Mouse (Mus musculus): Measurements from ENCODE around the gene Tmem54. TPM values are rescaled to one million over a fixed set of nuclear protein-coding genes. Genes with fewer than 3 reads are reported as not detected.

Tmem54 gene
- polyA plus RNA-seq, 1 experiment: 0.16 TPM

DNA sequence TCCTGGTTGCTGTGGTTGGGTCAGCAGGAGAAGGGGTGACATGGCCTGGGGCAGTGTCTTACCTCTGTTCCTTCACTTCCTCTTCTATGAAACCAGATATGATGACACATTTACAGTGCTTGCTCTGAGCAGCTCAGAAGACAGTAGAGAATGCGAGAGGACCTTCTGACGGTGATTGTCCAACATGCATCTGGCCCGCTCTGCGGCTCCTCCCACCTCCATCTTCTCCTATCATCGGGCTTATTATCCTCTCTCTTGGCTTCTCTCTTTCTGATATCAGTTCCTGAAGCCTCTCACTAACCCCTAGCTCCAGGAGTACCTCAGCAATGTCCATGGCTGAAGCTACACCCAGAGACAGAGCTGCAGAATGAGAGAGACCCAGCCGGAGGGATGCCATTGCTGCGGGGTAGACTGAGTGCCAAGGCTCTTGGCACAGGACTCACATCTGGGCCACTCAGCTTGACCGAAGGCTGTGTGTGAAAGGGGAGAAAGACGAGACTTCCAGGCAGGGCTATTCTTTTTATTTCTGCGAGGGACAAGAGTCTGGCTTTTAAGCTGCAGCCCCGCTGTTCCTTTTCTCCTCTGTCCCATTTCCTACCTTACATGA, 37.2 kb downstream of the Tmem54 start:
- H3K4me1 ChIP-seq (ENCODE audit: control insufficient read depth, insufficient read depth, low read length): peaks cover 60% of the 10 kb centered on the region
- peak overlapping the region; percentile 42 for H3K27ac ChIP-seq (ENCODE audit: insufficient read depth, low read length)
- no peak overlapping the region for H3K4me3 ChIP-seq (replicated peaks; ENCODE audit: insufficient read depth, low read depth, low read length)
- DNase-seq: peak; percentile 41 to 48
- H3K27me3 ChIP-seq (ENCODE audit: control insufficient read depth, insufficient read depth, low read length): no peaks in the 10 kb centered on the region
- 42% methylated on average over 11 of the region's 11 CpGs for whole genome bisulfite sequencing
- no peak for TF ChIP-seq CTCF (IDR thresholded peaks at IDR 0.05; ENCODE audit: borderline replicate concordance, insufficient read depth, low read depth, low read length)
- no peak for TF ChIP-seq POLR2A (IDR thresholded peaks at IDR 0.05; ENCODE audit: borderline replicate concordance, insufficient read depth, low read length)

DNA sequence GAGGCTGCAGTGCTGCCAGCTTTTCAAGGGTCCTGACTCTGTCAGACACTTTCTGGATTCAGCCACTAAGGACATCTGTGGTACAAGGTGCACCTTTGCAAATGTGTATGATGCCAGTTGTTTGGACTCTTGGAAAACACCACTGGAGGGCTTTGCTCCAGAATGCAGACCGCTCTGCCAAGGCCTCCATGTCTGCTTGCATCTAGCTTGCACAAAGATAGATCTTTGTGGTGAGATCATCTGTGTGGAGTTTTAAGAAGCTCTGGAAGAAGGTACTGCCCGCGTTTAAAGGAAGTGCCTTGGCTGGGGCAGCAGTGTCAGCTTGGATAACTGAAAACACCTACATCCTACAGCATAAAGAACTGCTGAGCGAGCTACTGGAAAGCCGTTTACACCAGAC, 38.2 kb downstream of the Tmem54 start:
- Histone ChIP-seq H3K4me3 (replicated peaks; ENCODE audit: insufficient read depth, low read depth, low read length) (no peak overlapping the region), H3K27me3 (ENCODE audit: control insufficient read depth, insufficient read depth, low read length) (no peaks in the 10 kb centered on the region), H3K27ac (ENCODE audit: insufficient read depth, low read length) (peak overlapping the region; percentile 69; the same call in 1 of the 2 replicates), H3K4me1 (ENCODE audit: control insufficient read depth, insufficient read depth, low read length) (peaks cover 51% of the 10 kb centered on the region)
- no peak for TF ChIP-seq POLR2A (IDR thresholded peaks at IDR 0.05; ENCODE audit: borderline replicate concordance, insufficient read depth, low read length)
- TF ChIP-seq CTCF (IDR thresholded peaks at IDR 0.05; ENCODE audit: borderline replicate concordance, insufficient read depth, low read depth, low read length): no peak
- DNase-seq: peak in 1 of 2 experiments; percentile 35
- 50% methylated on average over 5 of the region's 5 CpGs for WGBS

DNA sequence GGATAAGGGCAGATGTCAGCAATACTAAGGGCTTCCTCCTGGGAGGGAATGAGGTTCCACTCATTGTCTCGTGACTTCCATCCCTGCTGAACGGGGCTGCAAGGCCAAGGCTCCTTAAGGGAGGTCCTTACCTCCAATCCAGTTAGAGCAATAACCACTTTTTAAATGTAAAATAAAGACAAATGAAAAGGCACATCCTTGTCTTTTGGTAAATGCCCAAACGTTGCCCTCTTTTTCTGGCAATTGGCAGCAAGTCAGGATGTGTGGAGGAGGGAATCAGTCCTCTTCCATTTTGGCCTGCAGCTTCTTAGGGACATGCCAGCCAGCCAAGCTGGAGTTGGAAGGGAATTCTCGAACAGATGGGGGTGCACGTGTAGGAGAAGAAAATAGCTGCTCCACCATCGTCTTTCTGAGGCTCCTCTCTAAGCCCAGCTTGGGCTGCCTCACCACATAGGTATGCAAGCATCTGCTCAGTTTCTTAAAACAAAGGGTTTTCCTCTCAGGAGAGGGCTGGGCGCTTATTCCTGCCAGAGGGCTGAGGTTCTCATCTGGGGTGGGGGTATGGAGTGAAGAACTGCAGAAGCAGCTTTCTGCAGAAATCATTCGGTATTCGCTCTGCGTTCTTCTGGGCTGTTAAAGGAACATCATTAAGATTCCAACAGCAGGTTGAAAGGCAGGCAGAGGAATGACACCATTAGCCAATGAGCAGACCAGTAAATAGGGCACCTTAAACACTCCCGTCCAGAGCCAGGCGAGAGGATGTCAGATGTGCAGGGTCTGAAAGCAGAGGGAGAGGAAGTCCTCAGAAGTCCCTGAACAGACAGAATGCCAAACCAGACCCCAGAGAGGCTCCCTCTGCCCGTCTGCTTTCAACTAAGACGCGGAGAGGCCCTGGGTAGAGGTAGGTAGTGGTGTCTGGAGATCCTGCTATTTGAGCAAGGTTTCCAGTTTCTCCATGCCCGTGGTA, 39.3 kb downstream of the Tmem54 start:
- 7% methylated on average over 16 of the region's 16 CpGs for WGBS
- Histone ChIP-seq H3K27me3 (ENCODE audit: control insufficient read depth, insufficient read depth, low read length) (no peaks in the 10 kb centered on the region), H3K4me1 (ENCODE audit: control insufficient read depth, insufficient read depth, low read length) (peaks cover 48% of the 10 kb centered on the region), H3K4me3 (replicated peaks; ENCODE audit: insufficient read depth, low read depth, low read length) (no peak overlapping the region), H3K27ac (ENCODE audit: insufficient read depth, low read length) (peak overlapping the region; percentile 86)
- DNase-seq: peak; percentile 89 to 95
- TF ChIP-seq POLR2A (IDR thresholded peaks at IDR 0.05; ENCODE audit: borderline replicate concordance, insufficient read depth, low read length): no peak
- no peak for TF ChIP-seq CTCF (IDR thresholded peaks at IDR 0.05; ENCODE audit: borderline replicate concordance, insufficient read depth, low read depth, low read length)

DNA sequence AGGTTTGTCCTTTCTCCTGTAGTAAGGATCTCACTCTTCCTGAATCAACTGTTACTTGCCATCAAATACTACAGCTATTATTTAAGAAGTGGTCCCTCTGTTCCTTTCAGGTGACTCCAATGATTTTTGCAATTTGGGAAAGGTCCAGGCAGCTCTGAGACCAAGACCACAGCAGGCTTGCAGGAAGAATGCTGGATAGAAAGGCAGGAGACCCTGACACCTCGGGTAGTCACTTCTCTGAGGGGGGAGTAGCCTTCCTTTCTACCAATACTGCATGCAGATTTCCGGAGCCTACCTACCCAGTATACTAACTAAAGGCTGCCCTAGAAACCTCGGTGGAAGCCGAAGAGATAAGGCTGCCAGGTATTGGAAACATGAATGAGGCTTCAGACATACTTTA, 40.1 kb downstream of the Tmem54 start:
- Histone ChIP-seq H3K4me1 (ENCODE audit: control insufficient read depth, insufficient read depth, low read length) (peaks cover 48% of the 10 kb centered on the region), H3K4me3 (replicated peaks; ENCODE audit: insufficient read depth, low read depth, low read length) (no peak overlapping the region), H3K27me3 (ENCODE audit: control insufficient read depth, insufficient read depth, low read length) (no peaks in the 10 kb centered on the region), H3K27ac (ENCODE audit: insufficient read depth, low read length) (peak overlapping the region; percentile 86; the same call in 1 of the 2 replicates)
- TF ChIP-seq CTCF (IDR thresholded peaks at IDR 0.05; ENCODE audit: borderline replicate concordance, insufficient read depth, low read depth, low read length) (no peak), POLR2A (IDR thresholded peaks at IDR 0.05; ENCODE audit: borderline replicate concordance, insufficient read depth, low read length) (no peak)
- 28% methylated on average over 4 of the region's 4 CpGs for WGBS
- no peak for DNase-seq

DNA sequence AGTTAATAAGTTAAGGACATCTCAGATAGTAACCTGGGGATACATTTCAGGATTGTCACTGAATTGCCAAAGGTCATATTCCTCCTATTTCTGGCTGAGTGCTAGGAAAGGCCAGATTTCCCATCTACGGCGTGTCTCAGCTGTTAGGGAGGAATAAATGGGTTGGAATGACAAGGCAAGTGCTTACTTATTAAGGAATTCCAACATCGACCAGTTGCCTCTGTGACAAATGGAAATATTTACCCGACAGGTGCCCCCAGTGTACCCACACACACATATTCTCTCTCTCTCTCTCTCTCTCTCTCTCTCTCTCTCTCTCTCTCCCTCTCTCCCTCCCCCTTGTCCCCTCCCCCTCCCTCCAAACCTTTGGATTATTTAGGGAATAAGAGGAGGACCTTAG, 40.6 kb downstream of the Tmem54 start:
- Histone ChIP-seq H3K4me3 (replicated peaks; ENCODE audit: insufficient read depth, low read depth, low read length) (no peak overlapping the region), H3K27me3 (ENCODE audit: control insufficient read depth, insufficient read depth, low read length) (no peaks in the 10 kb centered on the region), H3K4me1 (ENCODE audit: control insufficient read depth, insufficient read depth, low read length) (peaks cover 47% of the 10 kb centered on the region), H3K27ac (ENCODE audit: insufficient read depth, low read length) (no peak overlapping the region)
- no peak for DNase-seq
- no peak for TF ChIP-seq CTCF (IDR thresholded peaks at IDR 0.05; ENCODE audit: borderline replicate concordance, insufficient read depth, low read depth, low read length)
- TF ChIP-seq POLR2A (IDR thresholded peaks at IDR 0.05; ENCODE audit: borderline replicate concordance, insufficient read depth, low read length): no peak
- WGBS: 31% methylated on average over 4 of the region's 4 CpGs

DNA sequence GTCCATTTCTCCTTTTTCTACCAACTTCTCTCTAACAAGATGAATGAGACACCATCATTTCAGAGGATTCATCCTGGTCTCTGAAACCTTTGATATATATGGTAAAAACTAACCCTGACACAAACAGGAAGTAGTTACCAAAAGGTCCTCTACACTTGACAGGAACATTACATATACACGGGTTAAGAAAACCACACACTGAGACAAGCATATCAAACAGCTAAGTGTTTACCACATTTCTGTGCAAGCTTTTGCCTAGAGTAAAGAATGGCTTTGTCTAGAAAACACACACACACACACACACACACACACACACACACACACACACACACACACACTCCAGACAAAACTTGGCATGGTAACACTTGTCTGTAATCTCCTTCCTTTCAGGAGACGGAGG, 41.0 kb downstream of the Tmem54 start:
- no peak for DNase-seq
- peaks cover 42% of the 10 kb centered on the region for H3K4me1 ChIP-seq (ENCODE audit: control insufficient read depth, insufficient read depth, low read length)
- WGBS: 45% methylated on average over 2 of the region's 2 CpGs
- H3K4me3 ChIP-seq (replicated peaks; ENCODE audit: insufficient read depth, low read depth, low read length): no peak overlapping the region
- H3K27ac ChIP-seq (ENCODE audit: insufficient read depth, low read length): no peak overlapping the region
- TF ChIP-seq POLR2A (IDR thresholded peaks at IDR 0.05; ENCODE audit: borderline replicate concordance, insufficient read depth, low read length) (no peak), CTCF (IDR thresholded peaks at IDR 0.05; ENCODE audit: borderline replicate concordance, insufficient read depth, low read depth, low read length) (no peak)
- no peaks in the 10 kb centered on the region for H3K27me3 ChIP-seq (ENCODE audit: control insufficient read depth, insufficient read depth, low read length)

DNA sequence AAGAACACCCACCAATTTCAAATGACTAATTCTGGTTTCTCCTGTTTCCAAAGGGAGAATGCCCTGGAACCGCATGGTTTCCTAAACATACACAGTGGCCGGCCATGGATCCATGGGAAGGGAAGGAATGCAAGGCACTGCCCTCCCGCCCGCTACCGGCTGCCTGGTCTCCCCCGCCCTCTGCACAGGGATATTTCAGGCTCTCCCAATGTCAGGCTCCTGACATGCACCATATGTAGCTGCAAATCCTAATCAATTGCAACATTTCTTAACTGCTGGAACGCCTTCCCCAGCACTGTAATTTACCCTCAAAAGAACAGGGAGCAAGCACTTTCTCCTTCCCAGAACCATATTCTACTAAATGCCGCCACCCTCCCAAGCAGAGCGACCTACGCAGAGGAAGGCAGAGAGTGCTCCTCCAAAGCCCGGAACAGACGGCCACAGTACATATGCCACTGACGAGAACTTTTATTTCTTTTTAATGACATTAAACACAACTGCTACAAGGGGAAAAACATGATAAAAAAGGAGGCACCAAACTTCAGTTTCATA, 42.3 kb downstream of the Tmem54 start:
- Histone ChIP-seq H3K4me3 (replicated peaks; ENCODE audit: insufficient read depth, low read depth, low read length) (no peak overlapping the region), H3K27ac (ENCODE audit: insufficient read depth, low read length) (no peak overlapping the region), H3K27me3 (ENCODE audit: control insufficient read depth, insufficient read depth, low read length) (no peaks in the 10 kb centered on the region), H3K4me1 (ENCODE audit: control insufficient read depth, insufficient read depth, low read length) (peaks cover 30% of the 10 kb centered on the region)
- DNase-seq: no peak
- WGBS: 96% methylated on average over 13 of the region's 13 CpGs
- TF ChIP-seq CTCF (IDR thresholded peaks at IDR 0.05; ENCODE audit: borderline replicate concordance, insufficient read depth, low read depth, low read length) (no peak), POLR2A (IDR thresholded peaks at IDR 0.05; ENCODE audit: borderline replicate concordance, insufficient read depth, low read length) (no peak)

All from cerebellum, adult 2 months (tissue).